Mouse (Mus musculus) forebrain, embryonic 10.5 days (tissue): ENCODE data around the gene Zfp14. TPM values are rescaled to one million over a fixed set of nuclear protein-coding genes. Genes with fewer than 3 reads are reported as not detected.

Experiments
- DNase-seq: peaks from one replicate; pipeline ENCODE4 v3.0.0-alpha.2; 2017; ENCODE audit warnings: low spot score; ENCODE audit errors: extremely low spot score
- H3K27ac ChIP-seq: fragments of 300-500 bp; sonication (generic); 2 replicates; pipeline ENCODE4 v1.5.1; 2016; ENCODE audit warnings: mild to moderate bottlenecking
- H3K27me3 ChIP-seq: fragments of 300-500 bp; sonication (generic); 2 replicates; pipeline ENCODE4 v1.6.1; 2016; ENCODE audit warnings: mild to moderate bottlenecking; ENCODE audit not compliant: poor library complexity, severe bottlenecking
- H3K36me3 ChIP-seq: fragments of 300-500 bp; sonication (generic); replicated peaks from 2 replicates; pipeline ENCODE4 v1.6.1; 2016; ENCODE audit warnings: mild to moderate bottlenecking, moderate library complexity
- H3K4me1 ChIP-seq: fragments of 300-500 bp; sonication (generic); 2 replicates; pipeline ENCODE4 v1.6.1; 2016
- H3K4me3 ChIP-seq: fragments of 300-500 bp; sonication (generic); 2 replicates; pipeline ENCODE4 v1.5.1; 2016; ENCODE audit warnings: mild to moderate bottlenecking, moderate library complexity
- H3K9me3 ChIP-seq: fragments of 300-500 bp; sonication (generic); 2 replicates; pipeline ENCODE4 v1.6.1; 2016; ENCODE audit warnings: mild to moderate bottlenecking, moderate library complexity
- WGBS: fragments of 180-500 bp; shearing (Covaris S2); methylation state at CpG from one replicate; pipeline ENCODE4 v1.1.7; 2016; 5-methylcytosine and 5-hydroxymethylcytosine counted together
- polyA plus RNA-seq: library from polyadenylated mRNA; unstranded; fragments of >200 nt; fragmentation: Nextera tagmentation; extraction: Ambion mirVana; gene quantifications from 2 replicates; pipeline ENCODE4 v1.2.1, GENCODE M21; 2016

Zfp14 gene
- polyA plus RNA-seq: 2.8 and 3.6 TPM in 2 replicates

- DNase-seq: peak; percentile 89
- Histone ChIP-seq H3K4me1 (peaks cover 22% of the 10 kb centered on the region), H3K4me3 (peak within 1 kb of the TSS; percentile 88), H3K27me3 (no peaks in the 10 kb centered on the region), H3K27ac (peak within 1 kb of the TSS; percentile 88), H3K9me3 (no peaks in the 10 kb centered on the region), H3K36me3 (peaks cover 14% of the 10 kb centered on the region)
- WGBS: under 1% methylated on average over 40 of the region's 40 CpGs
These were observed at the start of gene Zfp14 for GRCm38 (mm10) chr7:30050882-30051548. Zfp14 (minus strand) TSS chr7:30051380.

DNA sequence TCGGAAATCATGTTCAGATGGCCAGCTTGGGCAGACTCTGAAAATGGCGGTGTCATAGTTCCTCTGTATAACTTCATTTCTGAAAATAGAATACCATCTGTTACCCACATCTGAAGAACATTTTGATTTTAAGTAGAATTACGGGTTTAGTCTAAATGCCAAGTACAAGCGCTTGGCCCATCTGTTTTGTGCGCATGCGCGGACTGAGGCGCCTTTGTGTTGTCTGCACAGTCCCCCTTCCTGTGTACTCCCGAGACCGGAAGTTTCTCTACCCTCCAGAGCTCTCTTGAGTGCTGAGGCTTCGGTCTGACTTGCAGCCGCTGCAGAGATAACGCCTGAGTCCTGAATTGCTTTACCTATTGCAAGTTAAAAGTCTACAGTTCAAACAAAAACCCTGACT lies 48.1 kb upstream of the Zfp14 start:
- H3K27ac ChIP-seq: no peak overlapping the region
- H3K36me3 ChIP-seq: peaks cover 73% of the 10 kb centered on the region
- no peak for DNase-seq
- no peaks in the 10 kb centered on the region for H3K27me3 ChIP-seq
- H3K9me3 ChIP-seq: peaks cover 30% of the 10 kb centered on the region
- WGBS: 96% methylated on average over 13 of the region's 13 CpGs
- peaks cover 16% of the 10 kb centered on the region for H3K4me1 ChIP-seq
- H3K4me3 ChIP-seq: no peak overlapping the region

- peaks cover 26% of the 10 kb centered on the region for H3K4me1 ChIP-seq
- H3K36me3 ChIP-seq: peaks cover 37% of the 10 kb centered on the region
- no peak for DNase-seq
- H3K27ac ChIP-seq: peak overlapping the region; percentile 98
- 22% methylated on average over 5 of the region's 5 CpGs for WGBS
- H3K4me3 ChIP-seq: peak overlapping the region; percentile 68
- no peaks in the 10 kb centered on the region; the same call in 1 of the 2 replicates for H3K9me3 ChIP-seq
- no peaks in the 10 kb centered on the region for H3K27me3 ChIP-seq
These were observed 44.5 kb upstream of the Zfp14 start for GRCm38 (mm10) chr7:30095551-30096125.

GRCm38 (mm10) chr7:30094646-30095429 lies 43.7 kb upstream of the Zfp14 start, which contains the start of gene Zfp260:
Zfp260 (plus strand) TSS chr7:30094777.
- peaks cover 26% of the 10 kb centered on the region for H3K4me1 ChIP-seq
- under 1% methylated on average over 26 of the region's 26 CpGs for WGBS
- DNase-seq: peak; percentile 94

GRCm38 (mm10) chr7:30093918-30094415 lies 42.8 kb upstream of the Zfp14 start:
- DNase-seq: no peak
- WGBS: 75% methylated on average over 6 of the region's 6 CpGs
- peak overlapping the region; percentile 98; the same call in 1 of the 2 replicates for H3K27ac ChIP-seq
- peaks cover 20% of the 10 kb centered on the region for H3K36me3 ChIP-seq
- no peaks in the 10 kb centered on the region for H3K27me3 ChIP-seq
- H3K4me1 ChIP-seq: peaks cover 32% of the 10 kb centered on the region
- peak overlapping the region; percentile 68 for H3K4me3 ChIP-seq
- no peaks in the 10 kb centered on the region; the same call in 1 of the 2 replicates for H3K9me3 ChIP-seq

More at GRCm38 (mm10) chr7:30094646-30095429, 43.7 kb upstream of the Zfp14 start, which contains the start of gene Zfp260:
- H3K27ac ChIP-seq: peak within 1 kb of the TSS; percentile 98
- no peaks in the 10 kb centered on the region for H3K27me3 ChIP-seq
- no peaks in the 10 kb centered on the region; the same call in 1 of the 2 replicates for H3K9me3 ChIP-seq
- peaks cover 29% of the 10 kb centered on the region for H3K36me3 ChIP-seq
- peak within 1 kb of the TSS; percentile 68 for H3K4me3 ChIP-seq

- H3K27me3 ChIP-seq: no peaks in the 10 kb centered on the region
- peaks cover 13% of the 10 kb centered on the region for H3K36me3 ChIP-seq
- no peak overlapping the region for H3K4me3 ChIP-seq
- H3K27ac ChIP-seq: no peak overlapping the region
- H3K4me1 ChIP-seq: peaks cover 44% of the 10 kb centered on the region
- H3K9me3 ChIP-seq: no peaks in the 10 kb centered on the region; the same call in 1 of the 2 replicates
- WGBS: 83% methylated on average over 9 of the region's 9 CpGs
- no peak for DNase-seq
These were observed 41.5 kb upstream of the Zfp14 start for GRCm38 (mm10) chr7:30092666-30093065.

- H3K4me1 ChIP-seq: peaks cover 41% of the 10 kb centered on the region
- no peak for DNase-seq
- peaks cover 19% of the 10 kb centered on the region for H3K36me3 ChIP-seq
- no peaks in the 10 kb centered on the region for H3K27me3 ChIP-seq
- WGBS: 10% methylated on average over 9 of the region's 9 CpGs
- no peaks in the 10 kb centered on the region for H3K9me3 ChIP-seq
- H3K4me3 ChIP-seq: peak overlapping the region; percentile 74
- H3K27ac ChIP-seq: peak overlapping the region; percentile 92
These were observed 39.9 kb upstream of the Zfp14 start for GRCm38 (mm10) chr7:30090970-30091585.

- H3K36me3 ChIP-seq: peaks cover 26% of the 10 kb centered on the region
- peak within 1 kb of the TSS; percentile 74 for H3K4me3 ChIP-seq
- H3K27ac ChIP-seq: peak within 1 kb of the TSS; percentile 92
- DNase-seq: peak; percentile 98
- H3K27me3 ChIP-seq: no peaks in the 10 kb centered on the region
- peaks cover 36% of the 10 kb centered on the region for H3K4me1 ChIP-seq
- peaks cover 4% of the 10 kb centered on the region; the same call in 1 of the 2 replicates for H3K9me3 ChIP-seq
- WGBS: under 1% methylated on average over 40 of the region's 40 CpGs
These were observed 39.2 kb upstream of the Zfp14 start, which contains the start of the genes Gm26920 and Zfp566 for GRCm38 (mm10) chr7:30090092-30090969. Gm26920 (minus strand) TSS chr7:30090410. Zfp566 (minus strand) TSS chr7:30090527.

GRCm38 (mm10) chr7:30089405-30089804 lies 38.2 kb upstream of the Zfp14 start:
- Histone ChIP-seq H3K4me1 (peaks cover 34% of the 10 kb centered on the region), H3K4me3 (peak overlapping the region; percentile 74), H3K9me3 (peaks cover 10% of the 10 kb centered on the region; the same call in 1 of the 2 replicates), H3K27me3 (no peaks in the 10 kb centered on the region), H3K27ac (peak overlapping the region; percentile 92), H3K36me3 (peaks cover 36% of the 10 kb centered on the region)
- DNase-seq: no peak
- 14% methylated on average over 6 of the region's 6 CpGs for WGBS

GRCm38 (mm10) chr7:30086524-30086923 lies 35.3 kb upstream of the Zfp14 start:
- peaks cover 64% of the 10 kb centered on the region for H3K36me3 ChIP-seq
- 94% methylated on average over 9 of the region's 9 CpGs for WGBS

More at GRCm38 (mm10) chr7:30086524-30086923, 35.3 kb upstream of the Zfp14 start:
- Histone ChIP-seq H3K9me3 (peaks cover 10% of the 10 kb centered on the region; the same call in 1 of the 2 replicates), H3K27ac (no peak overlapping the region), H3K27me3 (no peaks in the 10 kb centered on the region), H3K4me1 (peaks cover 27% of the 10 kb centered on the region), H3K4me3 (no peak overlapping the region)
- DNase-seq: no peak
